Mouse (Mus musculus) frontal cortex, adult (tissue): ENCODE measurements around the gene Pwp2.
"Not testable (repeated sequence)": the region's sequence is repeated elsewhere in the genome, so short reads cannot be mapped to it uniquely, and the experiment has no call there.

ENCODE experiments used
- ATAC-seq: cut with Nextera tagmentation; 2 replicates; pipeline ENCODE4 v1.9.2; 2017; ENCODE audit warnings: mild to moderate bottlenecking, moderate library complexity, mixed read lengths; ENCODE audit not compliant: low TSS enrichment

Gene Pwp2

DNA sequence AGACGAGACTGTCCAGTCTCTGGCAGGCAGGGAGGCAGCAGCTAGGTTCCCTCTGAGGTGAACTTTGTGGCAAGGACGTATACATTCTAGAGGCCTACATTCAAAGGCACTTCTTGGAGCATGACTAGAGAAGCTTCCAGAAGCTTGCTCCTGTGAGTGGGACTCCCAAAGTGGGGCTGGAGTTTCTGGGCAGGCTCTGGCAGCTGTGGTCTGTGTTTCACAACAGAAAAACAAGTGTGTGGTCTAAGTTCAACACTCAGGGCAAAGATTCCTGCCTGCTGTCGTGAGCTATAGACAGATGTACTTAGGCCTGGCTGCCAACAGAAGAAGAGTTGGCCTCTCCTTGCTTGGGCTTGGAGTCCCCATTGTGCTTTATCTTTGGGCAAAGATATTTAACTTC, 44.1 kb downstream of the Pwp2 start:
- ATAC-seq: no peak

DNA sequence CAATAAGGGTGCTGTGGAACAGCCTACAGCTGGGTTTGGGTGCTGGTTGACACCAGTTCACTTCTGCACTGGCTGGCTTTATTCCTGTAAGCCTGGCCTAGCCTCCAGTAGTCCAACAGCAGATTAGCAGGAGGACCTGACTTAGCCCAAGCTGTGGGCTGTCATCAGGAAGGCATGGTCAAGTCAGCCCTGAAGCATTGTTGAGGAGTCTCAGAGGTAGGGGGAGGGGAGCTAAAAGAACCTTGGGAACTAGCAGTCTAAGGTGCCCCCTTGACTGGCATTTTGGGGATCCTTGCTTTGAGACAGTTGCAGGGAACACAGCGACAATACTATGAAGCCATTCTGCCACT, 44.7 kb downstream of the Pwp2 start:
- no peak for ATAC-seq

DNA sequence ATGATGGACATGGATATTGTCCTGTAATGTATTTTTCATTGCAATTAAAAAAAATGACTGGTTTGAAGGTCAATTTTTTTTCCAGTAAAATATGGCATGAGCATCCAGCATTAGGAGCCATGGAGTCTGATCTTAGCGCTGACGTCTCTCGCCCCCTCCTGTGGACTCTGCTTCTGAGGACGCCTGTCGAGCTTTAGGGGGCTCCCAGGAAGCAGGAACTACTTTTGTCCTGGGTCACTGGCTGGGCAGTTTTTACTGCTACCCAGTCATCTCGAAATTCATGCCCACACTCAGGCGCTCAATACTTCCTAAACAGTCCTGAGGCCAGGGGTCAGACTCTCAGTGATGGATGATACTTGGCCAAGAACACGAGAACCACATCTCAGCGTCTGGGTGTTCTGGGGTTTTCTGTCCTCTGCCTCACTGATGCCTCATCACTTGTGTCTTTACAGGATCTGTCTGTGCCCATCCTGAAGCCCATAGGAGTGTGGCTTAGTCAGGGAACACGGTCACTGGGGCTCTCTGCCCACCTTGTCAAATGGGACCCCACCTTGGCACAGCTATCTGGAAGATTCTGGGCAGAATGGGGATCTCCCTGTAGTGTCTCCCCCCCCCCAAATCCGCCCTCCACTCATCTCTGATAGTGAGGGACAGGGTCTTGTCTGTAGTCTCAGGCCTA, 45.2 kb downstream of the Pwp2 start:
- ATAC-seq: no peak

DNA sequence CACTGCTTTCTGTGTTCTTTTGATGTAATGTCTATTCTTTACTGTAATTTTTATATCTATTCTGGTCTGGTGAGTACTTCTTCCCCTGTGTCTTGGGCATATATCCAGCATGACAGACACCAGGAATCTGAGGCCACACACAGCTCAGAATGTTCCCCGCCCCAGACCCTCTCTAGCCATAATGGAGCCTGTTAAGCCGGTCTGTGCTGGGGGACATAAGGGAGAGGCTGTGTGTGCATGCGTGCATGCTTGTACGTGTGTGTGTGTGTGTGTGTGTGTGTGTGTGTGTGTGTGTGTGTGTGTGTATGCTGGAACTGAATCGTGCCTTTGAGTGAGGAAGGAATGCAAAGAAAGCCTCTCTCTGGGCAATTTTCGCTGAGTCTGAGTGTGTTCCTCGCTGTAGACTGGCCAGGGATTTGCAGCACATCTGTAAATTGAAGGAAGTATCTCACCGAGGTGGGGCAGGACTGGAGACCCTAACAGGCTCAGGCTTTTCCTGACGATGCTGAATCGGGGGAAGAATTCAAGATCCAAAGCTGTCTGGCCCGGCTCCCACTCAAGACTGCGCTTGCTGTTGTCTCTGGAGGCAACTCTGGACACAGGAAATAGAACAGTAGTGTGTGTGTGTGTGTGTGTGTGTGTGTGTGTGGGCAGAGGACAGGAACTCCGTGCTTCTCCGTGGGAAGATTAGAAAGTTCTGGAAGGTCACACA, 46.0 kb downstream of the Pwp2 start:
- ATAC-seq: peak; percentile 51; the same call in 1 of the 2 replicates

DNA sequence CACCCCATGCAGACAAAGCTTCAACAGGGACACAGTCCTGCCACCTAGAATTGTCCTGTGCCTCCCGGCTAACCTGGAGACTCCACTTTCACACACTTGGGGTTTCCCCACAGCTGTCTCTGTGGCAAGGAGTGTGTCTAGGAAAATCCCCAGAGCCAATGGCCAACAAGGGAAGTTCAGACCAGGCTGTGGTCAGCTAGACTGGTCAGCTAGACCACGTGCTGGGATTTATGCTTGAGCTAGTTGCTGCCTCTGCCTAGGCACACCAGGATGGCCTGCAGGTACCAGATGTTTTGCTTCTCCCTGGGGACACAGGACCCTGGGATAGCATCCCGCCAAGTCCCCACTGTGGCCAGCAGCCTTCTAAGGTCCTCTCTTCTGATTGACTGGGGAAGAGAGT, 47.8 kb downstream of the Pwp2 start:
- no peak for ATAC-seq

DNA sequence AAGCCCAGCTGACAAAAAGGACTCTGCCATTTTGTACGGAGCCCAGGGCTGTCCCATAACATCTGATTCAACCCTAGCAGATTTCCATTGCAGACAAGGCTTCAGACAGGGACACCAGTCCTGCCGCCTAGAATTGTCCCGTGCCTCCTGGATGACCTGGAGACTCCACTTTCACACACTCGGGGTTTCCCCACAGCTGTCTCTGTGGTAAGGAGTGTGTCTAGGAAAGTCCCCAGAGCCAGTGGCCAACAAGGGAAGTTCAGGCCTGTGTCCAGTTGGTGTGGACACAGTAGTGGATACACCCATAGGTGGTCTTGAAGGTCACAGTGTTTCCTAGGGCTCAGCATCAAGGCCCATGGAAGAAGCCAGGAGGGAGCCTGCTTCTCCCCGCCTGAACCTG, 49.0 kb downstream of the Pwp2 start:
- ATAC-seq: no peak

DNA sequence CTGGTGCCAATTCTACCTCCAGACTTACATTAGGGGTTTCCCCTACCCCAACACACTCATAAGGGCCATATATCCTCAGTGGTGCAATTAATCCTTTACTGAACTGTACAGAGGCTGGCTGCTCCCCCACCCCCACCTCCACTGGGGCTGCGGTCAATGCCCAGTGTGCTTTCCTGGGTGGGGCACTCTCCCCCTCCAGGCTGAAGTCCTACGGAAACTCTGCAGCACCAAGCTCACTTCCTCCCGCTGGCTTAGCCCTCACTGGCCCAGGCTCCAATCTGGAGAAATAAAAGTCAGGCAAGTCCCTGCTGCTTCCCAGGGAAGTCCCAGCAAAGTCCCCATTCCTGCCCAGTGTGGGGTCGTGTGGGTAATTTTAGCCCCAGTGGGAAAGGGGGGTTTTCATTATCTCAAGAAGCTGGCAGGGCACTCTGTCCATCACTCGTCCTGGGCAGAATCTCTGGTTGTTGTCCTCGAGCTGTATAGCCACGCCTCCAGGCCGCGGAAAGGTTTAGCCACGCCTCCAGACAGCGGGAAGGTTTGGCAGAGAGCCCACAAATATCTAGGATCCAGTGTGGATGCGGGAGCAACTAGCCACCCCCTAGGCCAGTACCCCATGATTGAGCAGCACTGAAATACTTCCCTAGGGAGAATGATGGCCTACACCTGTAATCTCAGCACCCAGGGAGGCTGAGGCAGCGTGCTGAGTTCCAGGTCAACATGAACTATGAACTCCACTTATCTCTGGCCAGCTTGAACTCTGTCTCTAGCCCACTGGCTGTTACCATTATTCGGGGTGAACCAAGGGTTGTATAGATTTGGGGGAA, 49.8 kb downstream of the Pwp2 start:
- ATAC-seq: no peak

DNA sequence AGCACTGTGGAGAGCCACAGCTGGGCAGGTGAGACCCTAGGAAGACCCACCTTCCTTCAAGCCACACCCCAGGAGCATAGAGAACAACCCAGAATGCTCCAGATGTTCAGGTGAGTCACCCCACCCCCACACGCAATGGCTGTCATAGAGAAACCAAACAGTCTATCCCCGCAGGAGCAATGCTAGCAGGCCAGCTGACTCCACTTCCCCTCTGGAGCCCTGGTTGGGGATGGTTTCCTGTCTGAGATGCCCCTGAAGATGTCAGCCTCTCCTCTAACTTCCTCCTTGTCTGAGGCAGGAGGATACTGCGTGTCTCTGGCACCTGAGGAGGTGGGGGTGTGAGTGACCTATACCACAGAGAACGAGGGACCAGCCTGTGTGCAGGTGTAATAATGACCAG, 50.5 kb downstream of the Pwp2 start:
- ATAC-seq: no peak

DNA sequence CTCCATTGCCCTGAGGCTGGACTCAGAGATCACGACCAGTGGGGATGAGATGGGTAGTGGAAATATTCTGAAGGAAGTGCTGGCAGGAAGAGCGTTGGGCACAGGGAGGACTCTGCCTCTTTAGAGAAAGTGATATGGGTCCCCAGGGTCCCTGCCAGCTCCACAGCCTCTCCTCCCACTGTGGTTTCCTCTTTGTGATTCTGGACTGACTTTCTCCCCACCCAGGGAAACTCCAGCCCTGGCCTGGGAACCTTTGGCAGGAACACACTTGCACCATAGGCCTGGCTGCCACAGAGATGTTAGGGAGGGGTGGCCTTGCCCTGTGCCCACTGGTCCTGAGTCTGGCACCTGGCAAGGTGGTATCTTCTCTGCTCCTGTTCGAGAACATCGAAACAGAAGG, 55.0 kb downstream of the Pwp2 start:
- no peak for ATAC-seq

DNA sequence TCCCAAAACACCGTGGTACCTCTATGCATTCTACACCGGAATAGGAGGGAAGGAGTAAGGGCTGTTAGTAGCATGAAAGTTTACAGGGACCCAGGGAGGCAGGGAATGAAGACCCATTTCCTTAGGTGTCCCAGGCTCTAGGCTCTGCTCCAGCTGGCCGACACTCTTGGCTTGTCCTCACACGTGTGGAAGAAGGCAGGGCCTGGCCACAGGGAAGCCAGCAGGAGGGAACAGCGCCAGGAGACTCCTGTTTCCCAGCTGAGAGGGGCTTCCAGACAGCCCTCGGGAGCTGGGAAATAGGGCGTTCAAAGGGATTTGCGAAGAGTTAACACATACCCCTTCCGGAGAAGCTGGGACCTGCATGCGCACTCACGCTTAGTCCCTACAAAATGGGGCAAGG, 55.5 kb downstream of the Pwp2 start:
- no peak for ATAC-seq

DNA sequence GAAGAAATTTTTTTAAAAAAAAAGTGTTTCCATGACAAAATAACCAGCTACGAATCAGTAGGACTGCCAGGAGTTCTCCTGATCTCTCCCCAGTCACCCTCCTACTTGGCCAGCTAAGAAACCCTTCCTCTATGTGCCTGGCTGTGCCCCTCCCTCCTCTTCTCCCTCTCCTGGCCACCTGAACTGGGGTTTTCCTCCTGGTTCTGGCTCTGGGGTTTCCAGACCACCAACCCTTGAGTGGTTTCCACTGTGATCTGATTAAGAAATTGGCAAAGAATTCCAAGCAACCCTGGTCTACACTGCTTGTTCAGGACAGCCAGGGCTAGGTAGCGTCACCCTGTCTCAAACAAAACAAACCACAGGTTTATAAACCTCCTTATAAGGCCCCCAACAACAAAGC, 56.3 kb downstream of the Pwp2 start:
- no peak for ATAC-seq

DNA sequence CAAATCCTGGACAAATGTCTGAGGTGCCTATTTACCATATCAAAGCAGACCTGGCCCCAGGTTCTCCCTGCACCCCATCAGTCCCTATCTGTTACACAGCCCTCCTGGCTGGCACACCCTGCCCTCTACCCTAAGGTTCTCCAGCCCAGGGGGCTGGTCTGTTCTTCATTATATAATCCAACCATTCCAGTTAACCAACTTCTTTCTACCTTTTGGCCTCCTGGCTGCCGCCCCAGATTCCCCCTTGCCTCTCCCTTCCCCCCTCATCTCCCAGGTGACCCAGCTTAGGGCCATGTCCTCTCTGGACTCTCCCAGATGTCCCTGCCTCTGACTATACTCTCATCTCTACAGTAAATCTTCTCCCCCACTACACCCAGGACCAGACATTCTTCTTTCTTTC, 57.0 kb downstream of the Pwp2 start:
- ATAC-seq: no peak

DNA sequence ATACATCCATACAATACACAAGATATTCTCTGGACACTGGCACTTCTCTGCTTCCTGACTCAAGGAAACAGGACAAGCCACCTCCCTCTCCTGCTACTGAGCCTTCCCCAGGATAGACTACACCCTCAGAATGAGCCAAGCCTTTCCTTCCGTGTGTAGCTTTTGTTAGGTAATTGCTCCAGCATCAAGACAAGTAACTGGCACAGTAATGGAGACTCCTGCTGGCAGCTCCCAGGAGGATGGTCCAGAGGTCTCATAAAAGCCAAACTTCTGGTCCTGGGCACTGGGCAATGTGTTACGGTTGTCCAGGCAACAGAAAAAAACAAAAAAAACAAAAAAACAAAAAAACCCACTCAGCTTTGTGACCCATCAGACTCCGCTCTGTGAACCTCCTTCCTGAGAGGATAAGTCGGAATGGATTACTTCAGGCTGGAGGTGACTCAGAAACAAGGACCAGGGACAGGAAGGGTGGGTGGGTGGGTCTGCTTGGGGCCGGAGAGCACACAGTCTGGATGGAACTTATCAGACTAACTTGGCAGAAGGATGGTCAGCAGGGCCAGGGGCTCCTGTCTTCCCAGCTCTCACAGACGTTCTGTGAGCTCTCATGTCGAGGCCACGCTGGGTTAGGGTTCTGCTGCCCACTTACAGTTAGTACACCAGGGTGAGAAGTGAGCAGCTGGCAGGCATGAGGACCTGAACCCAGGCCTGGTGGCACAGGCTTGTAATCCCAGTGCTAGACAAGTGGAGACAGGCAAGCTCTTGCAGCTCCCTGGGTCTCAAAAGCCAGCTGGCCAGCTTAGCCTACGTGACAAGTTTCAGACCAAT, 57.7 kb downstream of the Pwp2 start:
- no peak for ATAC-seq

DNA sequence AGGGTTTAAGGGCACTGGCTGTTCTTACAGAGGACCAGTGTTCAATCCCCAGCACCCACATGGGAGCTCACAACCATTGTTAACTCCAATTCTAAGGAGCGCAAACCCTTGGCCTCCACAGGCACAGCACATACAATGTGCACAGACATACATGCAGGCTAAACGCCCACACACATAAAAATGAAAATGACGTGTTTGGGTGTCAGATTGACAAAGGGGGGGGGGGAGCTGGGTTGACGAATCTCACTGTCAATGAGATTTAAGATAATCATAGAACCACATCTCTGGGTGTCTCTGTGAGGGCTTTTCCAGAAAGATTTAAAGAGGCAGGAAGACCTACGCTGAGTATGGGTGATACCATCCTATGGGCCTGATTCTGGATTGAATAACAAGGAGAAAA, 58.6 kb downstream of the Pwp2 start:
- ATAC-seq: no peak

DNA sequence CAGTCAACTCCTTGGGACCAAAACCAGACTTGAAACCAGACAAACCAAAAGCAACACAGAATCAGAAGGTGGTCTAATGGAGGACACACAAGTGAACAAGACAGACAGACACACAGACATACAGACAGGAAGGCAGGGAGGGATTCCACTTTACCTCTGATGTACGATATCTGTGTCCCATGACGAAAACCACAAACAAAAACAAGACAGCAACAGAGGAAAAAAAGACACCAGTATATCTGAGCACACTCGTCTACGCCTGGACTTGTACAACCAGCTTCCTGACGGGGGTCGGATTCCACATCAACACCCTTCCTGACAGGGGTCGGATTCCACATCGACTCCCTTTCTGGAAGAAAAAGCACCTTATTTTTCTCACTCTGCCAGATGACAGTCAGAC, 59.9 kb downstream of the Pwp2 start:
- not testable (repeated sequence) for ATAC-seq

DNA sequence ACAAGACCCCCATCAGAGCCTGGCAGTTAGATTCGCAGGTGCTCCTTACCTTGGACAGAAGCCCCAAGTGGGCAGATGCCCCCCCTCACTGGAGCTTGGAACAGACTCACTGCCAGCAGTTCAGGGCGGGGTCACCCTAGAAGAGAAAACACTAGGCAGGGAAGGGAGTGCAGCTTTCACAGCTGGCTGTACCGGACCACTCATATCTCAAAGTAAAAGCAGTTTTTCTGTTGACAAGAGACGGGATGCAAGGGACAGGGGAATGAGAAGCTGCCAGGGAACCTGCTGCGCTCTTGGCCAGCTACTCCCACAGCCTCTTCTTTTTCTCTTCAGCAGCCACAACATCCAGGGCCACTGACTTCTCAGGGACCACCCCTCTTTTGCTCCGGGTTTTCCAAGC, 60.8 kb downstream of the Pwp2 start:
- not testable (repeated sequence) for ATAC-seq
